Mouse (Mus musculus) liver, embryonic 15.5 days (tissue): ENCODE results near the gene Oxt. TPM values are rescaled to one million over a fixed set of nuclear protein-coding genes. Genes with fewer than 3 reads are reported as not detected.

Source experiments
- ATAC-seq: fragments of 200-750 bp; cut with Nextera tagmentation; 2 replicates; pipeline ENCODE4 v1.8.0; 2017; ENCODE audit warnings: moderate number of reproducible peaks, mild to moderate bottlenecking, moderate library complexity; ENCODE audit not compliant: insufficient read depth
- H3K27ac ChIP-seq: fragments of 300-500 bp; sonication (generic); replicated peaks from 2 replicates; pipeline ENCODE4 v1.5.1; 2015; ENCODE audit warnings: mild to moderate bottlenecking, inconsistent platforms
- H3K27me3 ChIP-seq: fragments of 300-500 bp; sonication (generic); 2 replicates; pipeline ENCODE4 v1.6.1; 2015; ENCODE audit warnings: mild to moderate bottlenecking, inconsistent platforms
- H3K36me3 ChIP-seq: fragments of 300-500 bp; sonication (generic); replicated peaks from 2 replicates; pipeline ENCODE4 v1.6.1; 2015; ENCODE audit warnings: moderate library complexity, mild to moderate bottlenecking, inconsistent platforms
- H3K4me1 ChIP-seq: fragments of 300-500 bp; sonication (generic); replicated peaks from 2 replicates; pipeline ENCODE4 v1.6.1; 2015; ENCODE audit warnings: inconsistent platforms
- H3K4me2 ChIP-seq: fragments of 300-500 bp; sonication (generic); 2 replicates; pipeline ENCODE4 v1.6.1; 2015; ENCODE audit warnings: moderate library complexity, mild to moderate bottlenecking, inconsistent platforms
- H3K4me3 ChIP-seq: fragments of 300-500 bp; sonication (generic); replicated peaks from 2 replicates; pipeline ENCODE4 v1.5.1; 2015; ENCODE audit warnings: mild to moderate bottlenecking, inconsistent platforms
- H3K9ac ChIP-seq: fragments of 300-500 bp; sonication (generic); 2 replicates; pipeline ENCODE4 v1.6.1; 2015; ENCODE audit warnings: moderate library complexity, mild to moderate bottlenecking, inconsistent platforms
- H3K9me3 ChIP-seq: fragments of 300-500 bp; sonication (generic); replicated peaks from 2 replicates; pipeline ENCODE4 v1.6.1; 2016; ENCODE audit warnings: inconsistent platforms
- WGBS: fragments of 180-500 bp; shearing (Covaris S2); methylation state at CpG from one replicate; pipeline ENCODE4 v1.1.7; 2015; ENCODE audit warnings: mixed read lengths; ENCODE audit not compliant: insufficient replicate concordance; 5-methylcytosine and 5-hydroxymethylcytosine counted together
- microRNA-seq: library from miRNA; unstranded; fragments of <30 nt; microRNA quantifications from one replicate; pipeline ENCODE4, GENCODE M21; 2016
- polyA plus RNA-seq: library from polyadenylated mRNA; unstranded; fragments of >200 nt; fragmentation: Nextera tagmentation; extraction: Ambion mirVana; gene quantifications from 2 replicates; pipeline ENCODE4 v1.2.1, GENCODE M21; 2015

Gene Oxt
- polyA plus RNA-seq, 1 experiment from 2014 or later, result not detected

- ATAC-seq, result no peak
- Histone ChIP-seq H3K27me3 (no peaks in the 10 kb centered on the region), H3K9ac (no peak overlapping the region), H3K4me1 (peaks cover 11% of the 10 kb centered on the region; the same call in 1 of the 2 replicates), H3K36me3 (peaks cover 65% of the 10 kb centered on the region), H3K9me3 (no peaks in the 10 kb centered on the region), H3K4me2 (no peak overlapping the region), H3K27ac (no peak overlapping the region), H3K4me3 (no peak overlapping the region)
- WGBS, result 62% methylated on average over 3 of the region's 3 CpGs
Measured at GRCm38 (mm10) chr2:130598399-130598798, 22.4 kb downstream of the Oxt start.

GRCm38 (mm10) chr2:130602195-130602594, 26.2 kb downstream of the Oxt start:
- Histone ChIP-seq H3K4me1 (peaks cover 7% of the 10 kb centered on the region; the same call in 1 of the 2 replicates), H3K9me3 (no peaks in the 10 kb centered on the region), H3K27ac (no peak overlapping the region), H3K9ac (no peak overlapping the region), H3K36me3 (peaks cover 55% of the 10 kb centered on the region), H3K4me2 (no peak overlapping the region), H3K4me3 (no peak overlapping the region), H3K27me3 (no peaks in the 10 kb centered on the region)
- WGBS, result 78% methylated on average over 4 of the region's 4 CpGs
- ATAC-seq, result no peak

GRCm38 (mm10) chr2:130613091-130613490, 37.1 kb downstream of the Oxt start:
- H3K36me3 ChIP-seq, result peaks cover 35% of the 10 kb centered on the region
- no peak overlapping the region for H3K9ac ChIP-seq
- ATAC-seq, result no peak
- H3K27ac ChIP-seq, result no peak overlapping the region
- no peaks in the 10 kb centered on the region for H3K4me1 ChIP-seq
- no peaks in the 10 kb centered on the region for H3K27me3 ChIP-seq
- no peaks in the 10 kb centered on the region for H3K9me3 ChIP-seq
- no peak overlapping the region for H3K4me2 ChIP-seq
- WGBS, result 59% methylated on average over 3 of the region's 3 CpGs
- no peak overlapping the region for H3K4me3 ChIP-seq

GRCm38 (mm10) chr2:130618972-130619371, 43.0 kb downstream of the Oxt start:
- no peak overlapping the region for H3K4me3 ChIP-seq
- 81% methylated on average over 7 of the region's 7 CpGs for WGBS
- H3K27me3 ChIP-seq, result no peaks in the 10 kb centered on the region
- no peak for ATAC-seq
- no peak overlapping the region for H3K9ac ChIP-seq
- H3K36me3 ChIP-seq, result peaks cover 54% of the 10 kb centered on the region
- no peak overlapping the region for H3K27ac ChIP-seq
- H3K9me3 ChIP-seq, result no peaks in the 10 kb centered on the region
- H3K4me2 ChIP-seq, result no peak overlapping the region
- H3K4me1 ChIP-seq, result no peaks in the 10 kb centered on the region

Small RNAs within 50 kb of the gene (microRNA-seq; reads per million reads assigned to microRNA genes)
- not detected for gene Gm23876

Other genes with a start within 250 kb of the Oxt start
- gene Cpxm1, start 178.6 kb upstream of the Oxt start, polyA plus RNA-seq, result 2.9 and 3.1 TPM in 2 replicates
- not detected in 2 replicates for gene Gm28372, start 170.9 kb upstream of the Oxt start, polyA plus RNA-seq
- not detected in 2 replicates for gene 1700020A23Rik, start 170.9 kb upstream of the Oxt start, polyA plus RNA-seq
- gene Tmem239, start 169.7 kb upstream of the Oxt start, polyA plus RNA-seq, result not detected in 2 replicates
- gene Vps16, start 151.8 kb upstream of the Oxt start, polyA plus RNA-seq, result 35.0 and 43.4 TPM in 2 replicates
- gene Pced1a, start 151.5 kb upstream of the Oxt start, polyA plus RNA-seq, result 3.8 TPM in 2 replicates
- gene Ptpra, start 125.9 kb upstream of the Oxt start, polyA plus RNA-seq, result 30.0 and 30.7 TPM in 2 replicates
- gene Mrps26, start 12.4 kb upstream of the Oxt start, polyA plus RNA-seq, result 40.3 and 41.1 TPM in 2 replicates
- gene Avp, start 6.4 kb downstream of the Oxt start, polyA plus RNA-seq, result not detected in 2 replicates
- gene Fastkd5, start 53.9 kb downstream of the Oxt start, polyA plus RNA-seq, result 8.6 and 9.5 TPM in 2 replicates
- 4.8 and 5.0 TPM in 2 replicates for gene Ubox5, start 53.9 kb downstream of the Oxt start, polyA plus RNA-seq
- 1.4 and 2.0 TPM in 2 replicates for gene Lzts3, start 66.6 kb downstream of the Oxt start, polyA plus RNA-seq
- gene Ddrgk1, start 88.5 kb downstream of the Oxt start, polyA plus RNA-seq, result 40.6 and 43.8 TPM in 2 replicates
- gene Itpa, start 91.4 kb downstream of the Oxt start, polyA plus RNA-seq, result 41.0 and 44.8 TPM in 2 replicates
- 0.08 and 0.14 TPM in 2 replicates for gene Slc4a11, start 121.3 kb downstream of the Oxt start, polyA plus RNA-seq